Mouse (Mus musculus): ENCODE data around the gene Fam167b. TPM values are rescaled to one million over a fixed set of nuclear protein-coding genes. Genes with fewer than 3 reads are reported as not detected.

Gene Fam167b
- polyA plus RNA-seq, 1 experiment from 2014 or later: 0.25 TPM

GRCm38 (mm10) chr4:129588865-129589264 lies 10.5 kb upstream of the Fam167b start:
- Histone ChIP-seq H3K36me3 (peaks cover 37% of the 10 kb centered on the region), H3K27me3 (0 out of 2 replicates have a peak, but pooled peaks cover 2% of the 10 kb centered on the region), H3K9me3 (no peaks in the 10 kb centered on the region), H3K4me1 (peaks cover 10% of the 10 kb centered on the region), H3K9ac (replicated peaks) (no peak overlapping the region), H3K4me3 (no peak overlapping the region), H3K4me2 (replicated peaks) (no peak overlapping the region), H3K27ac (replicated peaks) (no peak overlapping the region)
- no peak for ATAC-seq (replicated peaks)
- 85% methylated on average over 4 of the region's 4 CpGs for WGBS

- ATAC-seq (replicated peaks): no peak
- peaks cover 10% of the 10 kb centered on the region for H3K4me1 ChIP-seq
- 21% methylated on average over 1 of the region's 1 CpGs for WGBS
Observed at GRCm38 (mm10) chr4:129586943-129587342, 8.6 kb upstream of the Fam167b start.

GRCm38 (mm10) chr4:129585773-129586172 lies 7.4 kb upstream of the Fam167b start:
- Histone ChIP-seq H3K36me3 (peaks cover 9% of the 10 kb centered on the region), H3K27me3 (0 out of 2 replicates have a peak, but pooled peaks cover 2% of the 10 kb centered on the region), H3K9me3 (no peaks in the 10 kb centered on the region), H3K4me2 (replicated peaks) (no peak overlapping the region), H3K4me3 (no peak overlapping the region), H3K4me1 (peaks cover 10% of the 10 kb centered on the region), H3K9ac (replicated peaks) (no peak overlapping the region), H3K27ac (replicated peaks) (no peak overlapping the region)
- 83% methylated on average over 9 of the region's 9 CpGs for WGBS
- ATAC-seq (replicated peaks): no peak

More at GRCm38 (mm10) chr4:129586943-129587342, 8.6 kb upstream of the Fam167b start:
- Histone ChIP-seq H3K9ac (replicated peaks) (no peak overlapping the region), H3K27ac (replicated peaks) (no peak overlapping the region), H3K9me3 (no peaks in the 10 kb centered on the region), H3K36me3 (peaks cover 20% of the 10 kb centered on the region), H3K27me3 (0 out of 2 replicates have a peak, but pooled peaks cover 2% of the 10 kb centered on the region), H3K4me3 (no peak overlapping the region), H3K4me2 (replicated peaks) (no peak overlapping the region)

GRCm38 (mm10) chr4:129584884-129585608 lies 6.7 kb upstream of the Fam167b start:
- peaks cover 10% of the 10 kb centered on the region for H3K4me1 ChIP-seq
- H3K9me3 ChIP-seq: no peaks in the 10 kb centered on the region
- H3K4me2 ChIP-seq (replicated peaks): peak overlapping the region; percentile 48
- 2% methylated on average over 36 of the region's 36 CpGs for WGBS
- H3K36me3 ChIP-seq: 0 out of 2 replicates have a peak, but pooled peaks cover 1% of the 10 kb centered on the region
- H3K27ac ChIP-seq (replicated peaks): no peak overlapping the region
- H3K27me3 ChIP-seq: 0 out of 2 replicates have a peak, but pooled peaks cover 2% of the 10 kb centered on the region
- H3K9ac ChIP-seq (replicated peaks): peak overlapping the region; percentile 29; the same call in 1 of the 2 replicates
- ATAC-seq (replicated peaks): peak; percentile 57
- peak overlapping the region; percentile 37 for H3K4me3 ChIP-seq

GRCm38 (mm10) chr4:129584370-129584769 lies 6.0 kb upstream of the Fam167b start:
- H3K27ac ChIP-seq (replicated peaks): no peak overlapping the region
- ATAC-seq (replicated peaks): no peak
- WGBS: 82% methylated on average over 1 of the region's 1 CpGs
- peak overlapping the region; percentile 37 for H3K4me3 ChIP-seq
- no peaks in the 10 kb centered on the region for H3K36me3 ChIP-seq
- H3K4me2 ChIP-seq (replicated peaks): peak overlapping the region; percentile 48; the same call in 1 of the 2 replicates
- no peaks in the 10 kb centered on the region for H3K9me3 ChIP-seq
- 0 out of 2 replicates have a peak, but pooled peaks cover 2% of the 10 kb centered on the region for H3K27me3 ChIP-seq
- H3K4me1 ChIP-seq: peaks cover 10% of the 10 kb centered on the region
- no peak overlapping the region for H3K9ac ChIP-seq (replicated peaks)

- Histone ChIP-seq H3K4me3 (no peak overlapping the region), H3K4me1 (peaks cover 10% of the 10 kb centered on the region), H3K9ac (replicated peaks) (no peak overlapping the region), H3K36me3 (no peaks in the 10 kb centered on the region), H3K27me3 (0 out of 2 replicates have a peak, but pooled peaks cover 2% of the 10 kb centered on the region), H3K9me3 (no peaks in the 10 kb centered on the region), H3K4me2 (replicated peaks) (no peak overlapping the region), H3K27ac (replicated peaks) (no peak overlapping the region)
- 79% methylated on average over 1 of the region's 1 CpGs for WGBS
- no peak for ATAC-seq (replicated peaks)
Observed at GRCm38 (mm10) chr4:129582251-129582650, 3.9 kb upstream of the Fam167b start.

GRCm38 (mm10) chr4:129580347-129580746 lies 2.0 kb upstream of the Fam167b start:
- H3K9ac ChIP-seq (replicated peaks): no peak overlapping the region
- no peak overlapping the region for H3K27ac ChIP-seq (replicated peaks)
- peaks cover 14% of the 10 kb centered on the region for H3K4me1 ChIP-seq
- no peaks in the 10 kb centered on the region for H3K36me3 ChIP-seq
- H3K4me3 ChIP-seq: no peak overlapping the region
- no peak overlapping the region for H3K4me2 ChIP-seq (replicated peaks)
- WGBS: 72% methylated on average over 7 of the region's 7 CpGs
- no peaks in the 10 kb centered on the region for H3K9me3 ChIP-seq
- no peak for ATAC-seq (replicated peaks)
- 0 out of 2 replicates have a peak, but pooled peaks cover 2% of the 10 kb centered on the region for H3K27me3 ChIP-seq

- WGBS: 81% methylated on average over 7 of the region's 7 CpGs
- Histone ChIP-seq H3K4me2 (replicated peaks) (no peak overlapping the region), H3K4me1 (peaks cover 5% of the 10 kb centered on the region; the same call in 1 of the 2 replicates), H3K27me3 (no peaks in the 10 kb centered on the region), H3K9me3 (no peaks in the 10 kb centered on the region), H3K4me3 (no peak overlapping the region), H3K27ac (replicated peaks) (no peak overlapping the region), H3K36me3 (no peaks in the 10 kb centered on the region), H3K9ac (replicated peaks) (no peak overlapping the region)
- ATAC-seq (replicated peaks): no peak
Observed at GRCm38 (mm10) chr4:129577688-129578087, 661 bp downstream of the Fam167b start.

- ATAC-seq (replicated peaks): no peak
- H3K27ac ChIP-seq (replicated peaks): no peak overlapping the region
- no peaks in the 10 kb centered on the region for H3K9me3 ChIP-seq
- 30% methylated on average over 21 of the region's 21 CpGs for WGBS
- no peak overlapping the region for H3K9ac ChIP-seq (replicated peaks)
- no peaks in the 10 kb centered on the region for H3K36me3 ChIP-seq
- no peaks in the 10 kb centered on the region for H3K27me3 ChIP-seq
- no peak overlapping the region for H3K4me3 ChIP-seq
- H3K4me1 ChIP-seq: peaks cover 5% of the 10 kb centered on the region; the same call in 1 of the 2 replicates
- no peak overlapping the region; the same call in 1 of the 2 replicates for H3K4me2 ChIP-seq (replicated peaks)
Observed at GRCm38 (mm10) chr4:129576863-129577491, 1.4 kb downstream of the Fam167b start.

- no peak for ATAC-seq (replicated peaks)
- Histone ChIP-seq H3K4me2 (replicated peaks) (no peak overlapping the region), H3K9me3 (no peaks in the 10 kb centered on the region), H3K36me3 (no peaks in the 10 kb centered on the region), H3K4me3 (no peak overlapping the region), H3K4me1 (peaks cover 5% of the 10 kb centered on the region; the same call in 1 of the 2 replicates), H3K9ac (replicated peaks) (no peak overlapping the region), H3K27ac (replicated peaks) (no peak overlapping the region), H3K27me3 (no peaks in the 10 kb centered on the region)
- 61% methylated on average over 7 of the region's 8 CpGs for WGBS
Observed at GRCm38 (mm10) chr4:129575171-129575844, 3.0 kb downstream of the Fam167b start.

GRCm38 (mm10) chr4:129573430-129573829 lies 4.9 kb downstream of the Fam167b start, which contains the start of gene Lck:
Gene Lck, minus strand, starts transcription at chr4:129573641.
- no peak for ATAC-seq (replicated peaks)
- no peak within 1 kb of the TSS for H3K27ac ChIP-seq (replicated peaks)
- no peak within 1 kb of the TSS for H3K4me2 ChIP-seq (replicated peaks)
- H3K4me3 ChIP-seq: no peak within 1 kb of the TSS
- H3K36me3 ChIP-seq: no peaks in the 10 kb centered on the region
- H3K27me3 ChIP-seq: no peaks in the 10 kb centered on the region
- H3K4me1 ChIP-seq: peaks cover 5% of the 10 kb centered on the region; the same call in 1 of the 2 replicates
- no peak within 1 kb of the TSS for H3K9ac ChIP-seq (replicated peaks)
- H3K9me3 ChIP-seq: no peaks in the 10 kb centered on the region
- WGBS: 91% methylated on average over 8 of the region's 8 CpGs

GRCm38 (mm10) chr4:129573093-129573370 lies 5.3 kb downstream of the Fam167b start:
- Histone ChIP-seq H3K27me3 (no peaks in the 10 kb centered on the region), H3K9ac (replicated peaks) (no peak overlapping the region), H3K4me3 (no peak overlapping the region), H3K9me3 (no peaks in the 10 kb centered on the region), H3K4me1 (peaks cover 5% of the 10 kb centered on the region; the same call in 1 of the 2 replicates), H3K27ac (replicated peaks) (no peak overlapping the region), H3K36me3 (no peaks in the 10 kb centered on the region), H3K4me2 (replicated peaks) (no peak overlapping the region)
- ATAC-seq (replicated peaks): no peak
- WGBS: 97% methylated on average over 4 of the region's 4 CpGs
